Mouse (Mus musculus): ENCODE results near the gene Asic2. TPM values are rescaled to one million over a fixed set of nuclear protein-coding genes. Genes with fewer than 3 reads are reported as not detected.

Asic2 gene
- total RNA-seq, 2 experiments from 2014 or later = 0.21 to 0.23 TPM

- DNase-seq = no peak
Measured at GRCm38 (mm10) chr11:80838724-80839123, 1129.5 kb downstream of the Asic2 start.

- DNase-seq = no peak
Measured at GRCm38 (mm10) chr11:80835841-80836240, 1132.4 kb downstream of the Asic2 start.

GRCm38 (mm10) chr11:80835395-80835794 is 1132.9 kb downstream of the Asic2 start:
- DNase-seq = no peak

Other genes with a start within 250 kb of the Asic2 start
- gene 5530401A14Rik, start 107.8 kb downstream of the Asic2 start, total RNA-seq (2021) = under 1 TPM in 1 of 2 experiments, not detected in 1; 0.19 TPM
- gene Ccl2, start 67.1 kb upstream of the Asic2 start, total RNA-seq (2021) = 1 to 10 TPM in 1 of 2 experiments, under 1 TPM in 1; 0.92 to 2.0 TPM
- not detected for gene Gm17268, start 70.1 kb upstream of the Asic2 start, total RNA-seq (2021)
- gene Ccl7, start 77.3 kb upstream of the Asic2 start, total RNA-seq (2021) = 1 to 10 TPM in 1 of 2 experiments, under 1 TPM in 1; 0.94 to 1.2 TPM
- 10 to 100 TPM; 12.2 to 13.3 TPM for gene Ccl11, start 89.4 kb upstream of the Asic2 start, total RNA-seq (2021)
- 1 to 10 TPM in 1 of 2 experiments, under 1 TPM in 1; 0.90 to 1.6 TPM for gene Ccl12, start 133.4 kb upstream of the Asic2 start, total RNA-seq (2021)
- under 1 TPM; 0.70 to 0.77 TPM for gene Ccl8, start 146.7 kb upstream of the Asic2 start, total RNA-seq (2021)

Measured in gastrocnemius, postnatal 10 days (tissue).